Mouse (Mus musculus): ENCODE measurements around the gene Slc7a5. TPM values are rescaled to one million over a fixed set of nuclear protein-coding genes. Genes with fewer than 3 reads are reported as not detected.

Slc7a5 gene
- polyA plus RNA-seq (2012; ENCODE audit: insufficient read depth, insufficient read length, missing spikeins): 1.9 and 2.4 TPM in 2 replicates

GRCm38 (mm10) chr8:121907587-121908248 is at the start of gene Slc7a5:
TSS of gene Slc7a5 (minus strand) at chr8:121907694.
- Histone ChIP-seq H3K4me3 (ENCODE audit: insufficient read depth, low read length) (peak within 1 kb of the TSS; percentile 77), H3K27ac (ENCODE audit: insufficient read depth, low read depth, low read length) (peak within 1 kb of the TSS; percentile 16; the same call in 1 of the 2 replicates), H3K4me1 (ENCODE audit: control insufficient read depth, insufficient read depth, low read length) (peaks cover 32% of the 10 kb centered on the region)
- TF ChIP-seq POLR2A (IDR thresholded peaks at IDR 0.05; ENCODE audit: borderline replicate concordance, low read depth, low read length) (peak; percentile 54; the same call in 1 of the 2 replicates), CTCF (IDR thresholded peaks at IDR 0.05; ENCODE audit: low read depth, low read length) (no peak)

- H3K27ac ChIP-seq (ENCODE audit: insufficient read depth, low read depth, low read length): no peak overlapping the region
- H3K4me1 ChIP-seq (ENCODE audit: control insufficient read depth, insufficient read depth, low read length): peaks cover 24% of the 10 kb centered on the region
- no peak for TF ChIP-seq CTCF (IDR thresholded peaks at IDR 0.05; ENCODE audit: low read depth, low read length)
- TF ChIP-seq POLR2A (IDR thresholded peaks at IDR 0.05; ENCODE audit: borderline replicate concordance, low read depth, low read length): no peak
- H3K4me3 ChIP-seq (ENCODE audit: insufficient read depth, low read length): no peak overlapping the region
Observed at GRCm38 (mm10) chr8:121955825-121956500, 48.5 kb upstream of the Slc7a5 start.

- H3K4me3 ChIP-seq (ENCODE audit: insufficient read depth, low read length): no peak overlapping the region
- peaks cover 24% of the 10 kb centered on the region for H3K4me1 ChIP-seq (ENCODE audit: control insufficient read depth, insufficient read depth, low read length)
- no peak overlapping the region for H3K27ac ChIP-seq (ENCODE audit: insufficient read depth, low read depth, low read length)
- TF ChIP-seq POLR2A (IDR thresholded peaks at IDR 0.05; ENCODE audit: borderline replicate concordance, low read depth, low read length) (no peak), CTCF (IDR thresholded peaks at IDR 0.05; ENCODE audit: low read depth, low read length) (no peak)
Observed at GRCm38 (mm10) chr8:121954981-121955555, 47.6 kb upstream of the Slc7a5 start.

- H3K4me1 ChIP-seq (ENCODE audit: control insufficient read depth, insufficient read depth, low read length): peaks cover 26% of the 10 kb centered on the region
- H3K27ac ChIP-seq (ENCODE audit: insufficient read depth, low read depth, low read length): no peak overlapping the region
- no peak for TF ChIP-seq CTCF (IDR thresholded peaks at IDR 0.05; ENCODE audit: low read depth, low read length)
- no peak for TF ChIP-seq POLR2A (IDR thresholded peaks at IDR 0.05; ENCODE audit: borderline replicate concordance, low read depth, low read length)
- no peak overlapping the region for H3K4me3 ChIP-seq (ENCODE audit: insufficient read depth, low read length)
Observed at GRCm38 (mm10) chr8:121953821-121954545, 46.5 kb upstream of the Slc7a5 start.

- TF ChIP-seq POLR2A (IDR thresholded peaks at IDR 0.05; ENCODE audit: borderline replicate concordance, low read depth, low read length): no peak
- TF ChIP-seq CTCF (IDR thresholded peaks at IDR 0.05; ENCODE audit: low read depth, low read length): no peak
- H3K4me3 ChIP-seq (ENCODE audit: insufficient read depth, low read length): no peak overlapping the region
- no peak overlapping the region for H3K27ac ChIP-seq (ENCODE audit: insufficient read depth, low read depth, low read length)
- peaks cover 36% of the 10 kb centered on the region for H3K4me1 ChIP-seq (ENCODE audit: control insufficient read depth, insufficient read depth, low read length)
Observed at GRCm38 (mm10) chr8:121952800-121953199, 45.3 kb upstream of the Slc7a5 start.

- Histone ChIP-seq H3K4me1 (ENCODE audit: control insufficient read depth, insufficient read depth, low read length) (peaks cover 41% of the 10 kb centered on the region), H3K27ac (ENCODE audit: insufficient read depth, low read depth, low read length) (no peak overlapping the region), H3K4me3 (ENCODE audit: insufficient read depth, low read length) (no peak overlapping the region)
- TF ChIP-seq CTCF (IDR thresholded peaks at IDR 0.05; ENCODE audit: low read depth, low read length): no peak
- no peak for TF ChIP-seq POLR2A (IDR thresholded peaks at IDR 0.05; ENCODE audit: borderline replicate concordance, low read depth, low read length)
Observed at GRCm38 (mm10) chr8:121952122-121952521, 44.6 kb upstream of the Slc7a5 start.

- peaks cover 41% of the 10 kb centered on the region for H3K4me1 ChIP-seq (ENCODE audit: control insufficient read depth, insufficient read depth, low read length)
- TF ChIP-seq POLR2A (IDR thresholded peaks at IDR 0.05; ENCODE audit: borderline replicate concordance, low read depth, low read length) (no peak), CTCF (IDR thresholded peaks at IDR 0.05; ENCODE audit: low read depth, low read length) (no peak)
- peak overlapping the region; percentile 89 for H3K4me3 ChIP-seq (ENCODE audit: insufficient read depth, low read length)
- H3K27ac ChIP-seq (ENCODE audit: insufficient read depth, low read depth, low read length): no peak overlapping the region
Observed at GRCm38 (mm10) chr8:121951656-121952009, 44.1 kb upstream of the Slc7a5 start.

- H3K4me1 ChIP-seq (ENCODE audit: control insufficient read depth, insufficient read depth, low read length): peaks cover 40% of the 10 kb centered on the region
- peak overlapping the region; percentile 77 for H3K27ac ChIP-seq (ENCODE audit: insufficient read depth, low read depth, low read length)
- peak overlapping the region; percentile 89 for H3K4me3 ChIP-seq (ENCODE audit: insufficient read depth, low read length)
- TF ChIP-seq CTCF (IDR thresholded peaks at IDR 0.05; ENCODE audit: low read depth, low read length) (no peak), POLR2A (IDR thresholded peaks at IDR 0.05; ENCODE audit: borderline replicate concordance, low read depth, low read length) (no peak)
Observed at GRCm38 (mm10) chr8:121950749-121951655, 43.5 kb upstream of the Slc7a5 start.

All from bone marrow macrophage, adult 2 months (primary cell).